Mouse (Mus musculus) CD4-positive, CD25-positive, alpha-beta regulatory T cell, adult 4 months (primary cell): Measurements from ENCODE around the gene Agk. TPM values are rescaled to one million over a fixed set of nuclear protein-coding genes. Genes with fewer than 3 reads are reported as not detected.

ENCODE experiments used
- ATAC-seq: one replicate; pipeline ENCODE4 v1.8.0; 2017
- polyA plus RNA-seq, 2 experiments: library from polyadenylated mRNA; unstranded; fragments of 100-300 nt; shearing (Covaris generic); gene quantifications; one replicate each; pipeline ENCODE4 v1.2.1; 2017

The Agk gene
- polyA plus RNA-seq = 10 to 100 TPM; 60.1 to 72.0 TPM

DNA sequence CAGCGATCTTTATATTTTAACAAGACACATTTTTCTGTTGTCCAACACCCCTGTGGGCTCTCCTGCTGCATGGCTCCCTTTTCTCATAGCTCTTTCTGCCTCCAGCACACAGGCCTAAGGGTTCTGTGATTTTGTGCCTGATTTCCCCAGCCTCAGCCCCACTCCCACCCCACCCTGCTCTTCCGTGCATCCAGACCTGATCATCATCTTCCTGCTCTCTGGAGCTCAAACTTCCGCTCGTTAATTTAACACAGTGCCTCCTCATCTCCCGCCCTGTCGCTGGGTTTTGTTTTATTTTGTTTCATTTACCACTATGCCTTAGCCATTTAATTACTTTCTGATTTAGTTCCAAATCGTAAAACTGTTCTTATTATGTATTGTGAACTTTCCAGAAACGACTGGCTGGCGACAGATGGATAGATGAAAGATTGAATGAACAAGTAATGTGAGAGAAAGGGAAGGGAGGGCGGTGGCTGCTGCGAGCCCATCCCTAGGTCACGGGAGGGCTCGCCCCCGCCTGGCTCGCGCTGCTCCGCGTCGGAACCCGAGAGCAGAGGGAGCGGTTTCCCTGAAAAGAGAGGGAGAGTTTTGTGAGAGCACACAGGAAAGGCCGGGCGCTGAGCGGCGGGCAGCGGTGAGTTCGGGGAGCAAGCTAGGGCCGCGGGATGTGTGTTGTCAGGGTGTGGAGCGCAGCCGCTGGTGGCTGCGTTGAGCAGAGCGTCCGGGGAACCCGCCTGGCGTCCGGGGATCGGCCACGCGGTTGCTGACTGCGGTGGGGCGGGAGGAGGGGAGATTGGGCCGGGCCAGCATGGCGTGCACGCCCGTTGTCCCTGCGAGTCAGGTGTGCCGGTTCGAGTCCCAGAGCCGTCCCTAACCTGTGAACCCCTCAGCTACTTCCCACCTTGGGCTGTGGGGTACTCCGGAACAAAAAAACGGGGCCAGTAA lies at the start of gene Agk:
Gene Agk, plus strand, starts transcription at position 276 of the 945 bp plus-strand sequence.
- peak; percentile 88 for ATAC-seq

DNA sequence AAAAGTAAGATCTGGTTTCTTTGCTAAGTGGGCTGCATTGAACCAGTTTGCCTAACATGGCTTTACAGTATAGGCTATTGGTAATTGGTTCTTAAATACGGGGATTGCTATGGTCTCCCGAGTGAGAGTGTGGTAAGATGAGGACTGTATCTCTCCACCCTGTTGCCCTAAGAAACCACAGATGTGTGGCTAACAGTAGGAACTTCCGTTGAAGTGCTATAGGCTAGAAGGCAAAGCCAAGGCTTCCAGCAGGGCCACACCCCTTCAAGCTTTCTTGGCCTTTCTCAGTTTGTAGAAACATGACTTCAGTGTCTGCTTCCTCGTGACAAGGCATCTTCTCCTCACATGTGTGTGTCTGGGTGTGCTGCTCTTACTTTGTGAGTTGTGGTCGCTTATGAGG lies 24.3 kb upstream of the Agk start:
- ATAC-seq = no peak

DNA sequence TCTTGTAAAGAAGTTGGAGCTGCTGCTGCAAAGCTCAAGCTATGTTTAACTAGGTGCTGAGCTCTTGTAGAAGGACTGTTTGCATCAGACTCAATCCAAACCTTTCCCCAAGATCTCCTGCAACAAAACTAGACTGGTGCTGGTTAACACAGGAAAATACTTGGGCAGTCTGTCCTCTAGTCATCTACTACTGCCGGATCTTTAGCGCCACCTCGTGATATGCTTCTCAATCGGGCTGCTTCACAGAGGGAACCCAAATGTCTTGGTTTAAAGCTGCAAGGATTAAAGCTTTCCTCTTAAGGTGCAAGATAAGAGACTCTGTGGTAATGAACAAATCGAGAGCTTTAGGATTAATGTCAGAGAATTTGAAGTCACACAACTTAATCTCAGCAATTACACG lies 21.6 kb upstream of the Agk start:
- ATAC-seq = no peak

GRCm38 (mm10) chr6:40304972-40305371 lies 20.0 kb upstream of the Agk start:
- no peak for ATAC-seq

DNA sequence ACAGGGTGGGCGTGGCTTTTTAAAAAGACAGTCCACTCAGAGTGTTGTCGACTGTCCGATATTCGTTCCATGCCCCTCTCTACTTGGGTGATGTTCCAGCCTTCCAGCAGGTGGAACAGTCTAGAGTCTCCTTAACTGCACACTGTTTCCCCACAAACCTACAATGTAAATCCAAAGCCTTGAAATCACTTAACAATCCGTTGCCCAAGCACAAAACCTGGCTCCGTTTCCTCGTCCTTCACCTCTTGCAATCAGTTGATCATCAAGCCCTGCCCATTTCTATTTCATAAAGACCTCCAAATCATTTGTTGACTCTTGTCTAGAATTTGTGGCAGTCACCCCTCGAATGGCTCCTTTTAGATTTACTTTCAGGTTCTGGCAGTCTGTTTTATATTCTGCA lies 1.4 kb downstream of the Agk start:
- no peak for ATAC-seq

GRCm38 (mm10) chr6:40333497-40333896 lies 8.5 kb downstream of the Agk start:
- ATAC-seq = no peak

DNA sequence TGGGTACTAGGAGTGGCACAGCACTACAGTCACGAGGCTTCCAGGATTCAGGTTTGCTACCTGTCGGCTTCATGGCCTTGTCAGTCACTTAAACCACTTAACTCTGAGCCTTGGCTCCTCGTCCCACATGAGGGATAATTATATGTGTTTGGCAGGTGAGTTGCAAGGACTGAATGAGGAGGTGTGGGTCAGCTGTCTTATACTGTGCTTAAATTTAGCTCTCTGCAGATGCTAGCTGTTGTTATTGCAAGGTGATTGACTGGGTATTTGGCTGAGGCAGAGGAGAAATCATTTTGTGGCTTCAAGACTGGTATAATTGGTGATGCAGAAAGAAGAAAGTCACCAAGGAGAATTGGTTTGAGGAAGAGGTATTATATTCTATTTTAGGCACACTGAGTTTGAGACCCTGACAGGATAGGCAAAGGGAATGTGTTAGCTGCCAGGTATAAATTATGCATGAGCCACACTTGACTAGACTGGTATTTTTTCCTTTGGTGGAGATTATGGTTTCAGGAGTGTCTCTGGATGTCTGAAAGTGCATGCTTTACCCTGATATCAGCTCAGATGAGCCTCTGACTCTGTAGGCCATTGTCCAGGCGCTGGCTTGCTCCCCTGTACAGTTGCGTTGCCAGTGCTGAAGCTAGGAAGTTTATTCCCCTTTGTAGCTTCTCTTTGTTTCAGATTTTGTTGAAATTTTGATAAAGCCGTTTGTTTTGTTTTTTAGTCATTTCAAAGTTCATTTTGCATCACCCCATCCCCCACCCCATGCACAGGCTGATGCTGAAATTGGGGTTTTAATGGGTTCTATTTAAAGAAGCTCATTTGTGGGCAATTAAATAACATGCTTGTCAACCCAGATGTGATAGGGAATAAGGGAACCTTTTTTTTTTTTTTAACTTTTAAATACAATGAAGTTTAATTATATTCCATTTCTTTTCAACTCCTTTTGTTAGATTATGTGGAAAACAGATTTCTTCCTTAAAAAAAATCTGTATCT lies 12.1 kb downstream of the Agk start:
- no peak for ATAC-seq

DNA sequence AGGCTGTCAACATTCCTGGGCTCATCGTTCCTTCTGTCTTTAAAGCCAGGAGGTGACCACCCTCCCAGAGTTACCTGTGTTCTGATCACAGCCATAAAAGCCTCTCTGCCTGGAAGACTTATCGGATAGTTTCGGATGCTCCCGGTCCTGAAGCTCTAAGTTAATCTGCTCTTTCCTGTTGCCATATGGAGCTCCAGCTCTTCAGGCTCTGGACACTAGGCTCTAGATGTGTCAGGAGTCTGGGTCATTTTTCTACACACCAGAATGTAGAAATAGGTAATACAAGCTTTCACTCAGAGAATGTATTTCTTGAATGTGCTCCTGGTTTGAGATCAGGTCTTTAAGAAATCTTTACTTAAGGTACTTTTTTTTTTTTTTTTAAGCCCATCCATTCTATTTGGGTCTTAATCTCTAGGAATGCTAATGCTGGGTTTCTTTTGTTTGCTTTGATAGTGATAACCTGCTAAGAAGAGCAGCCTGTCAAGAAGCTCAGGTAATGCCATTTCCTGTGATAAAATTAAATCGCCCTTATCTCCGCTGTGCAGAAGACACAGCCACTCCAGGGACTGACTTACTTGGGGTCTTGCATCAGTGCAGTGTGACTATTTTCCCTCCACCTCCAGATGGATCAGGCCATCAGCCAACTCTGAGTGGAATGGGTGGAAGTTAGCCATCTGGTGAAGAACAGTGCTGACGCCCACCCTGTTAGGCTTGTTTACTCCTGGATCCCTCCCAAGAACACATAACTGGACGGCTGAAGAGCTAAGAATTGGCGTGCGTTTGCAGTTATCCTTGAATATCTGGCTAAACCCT lies 22.2 kb downstream of the Agk start:
- ATAC-seq = no peak

GRCm38 (mm10) chr6:40347772-40348111 lies 22.8 kb downstream of the Agk start:
- ATAC-seq = no peak

- no peak for ATAC-seq
These were observed 25.1 kb downstream of the Agk start for GRCm38 (mm10) chr6:40350041-40350440.

DNA sequence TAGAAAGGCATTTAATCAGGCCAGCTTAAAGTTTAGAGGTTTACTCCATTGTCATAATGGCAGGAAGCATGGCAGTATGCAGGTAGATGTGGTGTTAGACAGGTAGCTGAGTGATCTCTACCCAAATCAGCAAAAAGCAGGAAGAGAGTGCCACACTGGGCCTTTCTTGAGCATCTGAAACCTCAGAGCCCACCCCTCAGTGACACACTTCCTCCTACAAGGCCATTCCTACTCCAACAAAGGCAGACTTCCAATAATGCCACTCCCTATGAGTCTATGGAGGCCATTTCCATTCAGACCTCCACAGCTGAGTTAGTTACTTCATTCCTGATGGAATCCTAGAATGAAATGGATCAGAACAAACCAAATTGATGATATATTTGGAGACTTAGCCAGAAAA lies 25.9 kb downstream of the Agk start:
- no peak for ATAC-seq

- ATAC-seq = no peak
These were observed 28.4 kb downstream of the Agk start for GRCm38 (mm10) chr6:40353360-40353759.

DNA sequence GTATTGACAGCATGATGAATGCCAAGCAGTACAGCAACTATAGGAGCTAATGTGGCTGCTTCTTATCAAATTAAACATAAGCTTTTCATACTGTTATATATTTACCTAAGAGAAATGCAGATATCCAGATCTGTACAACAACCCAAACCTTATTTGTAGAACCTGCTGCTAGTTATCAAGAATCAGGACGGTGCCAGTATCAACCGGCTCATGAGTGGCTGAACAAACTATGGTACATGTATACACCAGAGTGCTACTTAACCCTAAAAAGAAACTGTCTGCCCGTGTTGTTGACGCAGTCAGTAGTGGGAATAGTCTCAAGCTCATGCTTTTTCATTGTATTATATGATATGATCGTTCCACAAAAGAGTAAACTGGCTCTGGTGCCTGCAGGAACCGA lies 46.1 kb downstream of the Agk start:
- no peak for ATAC-seq

DNA sequence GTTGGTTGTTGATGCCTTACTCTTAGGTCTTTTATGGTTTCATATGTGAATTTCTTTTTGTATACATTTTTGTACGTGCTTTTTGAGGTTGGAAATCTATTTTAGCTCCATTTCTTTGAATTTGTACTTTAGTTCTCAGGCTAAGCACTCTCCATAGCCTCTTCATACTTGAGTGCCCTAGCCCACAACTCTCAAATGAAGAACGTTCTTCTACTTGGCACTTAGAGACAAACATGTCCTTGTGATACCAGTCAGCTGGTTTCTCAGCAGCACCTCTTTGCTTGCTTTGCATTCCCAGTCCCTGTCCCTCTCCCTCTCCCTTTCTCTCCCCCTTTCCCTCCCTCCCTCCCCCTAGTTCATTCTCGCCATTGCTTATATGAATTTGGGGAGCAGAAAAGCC lies 55.2 kb downstream of the Agk start:
- ATAC-seq = no peak

DNA sequence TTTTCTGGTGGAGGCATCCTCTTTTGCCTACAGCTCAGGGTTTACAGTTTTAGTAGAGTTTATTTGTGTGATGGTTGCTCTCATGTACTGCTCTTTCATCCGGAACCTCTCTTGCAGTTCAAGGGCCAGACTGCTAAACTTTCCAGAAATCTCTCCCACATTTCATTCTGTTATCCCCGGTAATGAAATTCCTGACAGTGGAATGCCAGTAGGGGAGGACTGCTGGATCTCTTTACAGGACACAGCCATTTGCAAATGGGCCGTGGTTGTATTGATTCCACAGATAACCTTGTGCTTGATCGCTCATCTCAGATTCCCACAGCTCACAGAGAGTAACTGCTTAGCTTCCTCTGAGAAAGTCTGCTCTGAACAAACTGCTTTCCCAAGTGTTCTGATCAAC lies 56.9 kb downstream of the Agk start:
- no peak for ATAC-seq

DNA sequence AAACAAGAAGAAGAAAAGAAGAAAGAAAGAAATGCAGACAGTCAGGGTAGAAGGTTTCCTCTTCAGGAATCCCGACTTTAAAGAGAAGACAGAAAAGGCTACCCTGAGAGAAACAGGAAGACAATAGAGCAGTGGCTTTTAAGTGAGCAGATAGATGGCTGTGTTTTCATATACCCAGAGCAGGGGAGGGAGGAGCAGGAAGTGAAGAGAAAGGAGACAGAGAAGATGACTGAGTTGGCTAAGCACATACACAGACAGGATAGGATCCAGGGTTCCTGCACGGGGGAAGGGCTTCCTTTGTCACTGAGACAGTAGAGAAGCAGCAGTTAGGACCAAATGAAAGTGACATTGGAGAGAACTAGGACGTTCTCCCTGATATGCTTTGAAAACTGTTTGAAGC lies 60.7 kb downstream of the Agk start:
- ATAC-seq = peak; percentile 83

DNA sequence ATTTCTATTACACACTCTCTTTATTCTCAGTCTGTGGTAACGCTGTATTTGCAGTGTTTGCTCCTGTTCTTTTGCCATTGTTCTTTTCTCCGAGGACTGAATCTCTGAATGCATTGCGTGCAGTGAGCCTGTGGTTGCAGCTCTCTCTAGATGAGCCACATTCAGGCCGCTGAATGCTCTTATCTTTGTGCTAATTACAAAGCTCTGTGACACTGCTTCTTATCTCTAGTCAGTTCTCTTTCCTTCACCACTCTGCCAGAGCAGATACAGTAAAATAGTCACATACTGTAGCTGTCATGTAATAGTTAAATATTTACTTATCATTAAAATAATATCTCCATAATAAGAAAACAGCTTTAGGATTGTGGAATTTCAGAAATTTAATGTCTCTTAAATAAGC lies 63.7 kb downstream of the Agk start:
- no peak for ATAC-seq

DNA sequence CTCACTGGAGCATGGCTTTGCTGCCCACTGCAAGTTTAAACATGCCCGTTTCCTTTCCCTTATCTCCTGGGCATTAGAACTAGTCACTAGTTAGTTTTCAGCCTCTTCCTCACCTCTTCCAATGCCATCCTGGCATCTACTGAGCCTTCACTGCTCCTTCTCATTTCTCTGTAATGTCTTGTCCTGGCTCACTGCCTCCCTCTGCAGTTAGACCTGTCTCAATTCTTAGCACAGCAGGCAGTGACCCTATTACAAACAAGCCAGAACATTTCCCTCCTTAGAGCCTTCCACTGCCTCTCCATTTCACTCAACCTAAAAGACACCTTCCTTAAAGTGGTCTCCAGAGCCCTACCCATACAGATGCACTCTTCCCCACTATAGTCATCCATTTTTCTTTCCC lies 66.0 kb downstream of the Agk start:
- no peak for ATAC-seq

- peak; percentile 64 for ATAC-seq
These were observed 68.2 kb downstream of the Agk start for GRCm38 (mm10) chr6:40393213-40393612.

GRCm38 (mm10) chr6:40402031-40402430 lies 77.1 kb downstream of the Agk start:
- ATAC-seq = no peak

- ATAC-seq = no peak
These were observed 78.8 kb downstream of the Agk start for GRCm38 (mm10) chr6:40403640-40404285.

GRCm38 (mm10) chr6:40411085-40411484 lies 86.1 kb downstream of the Agk start:
- peak; percentile 20 for ATAC-seq
